Mouse (Mus musculus) kidney, embryonic 14.5 days (tissue): ENCODE data around the gene Col4a2. TPM values are rescaled to one million over a fixed set of nuclear protein-coding genes. Genes with fewer than 3 reads are reported as not detected.

Source experiments
- ATAC-seq: fragments of 200-750 bp; cut with Nextera tagmentation; 2 replicates; pipeline ENCODE4 v1.8.0; 2017; ENCODE audit warnings: moderate number of reproducible peaks, mild to moderate bottlenecking, moderate TSS enrichment, moderate library complexity; ENCODE audit not compliant: low FRiP score, low TSS enrichment
- H3K27ac ChIP-seq: fragments of 300-500 bp; sonication (generic); 2 replicates; pipeline ENCODE4 v1.5.1; 2014; ENCODE audit warnings: low read depth, mild to moderate bottlenecking, low read length, moderate library complexity, mixed read lengths
- H3K27me3 ChIP-seq: fragments of 300-500 bp; sonication (generic); 2 replicates; pipeline ENCODE4 v1.6.1; 2014; ENCODE audit warnings: mild to moderate bottlenecking, low read length; ENCODE audit not compliant: control insufficient read depth, insufficient read depth
- H3K36me3 ChIP-seq: fragments of 300-500 bp; sonication (generic); 2 replicates; pipeline ENCODE4 v1.6.1; 2014; ENCODE audit warnings: low read length, mixed read lengths; ENCODE audit not compliant: control insufficient read depth, insufficient read depth
- H3K4me1 ChIP-seq: fragments of 300-500 bp; sonication (generic); 2 replicates; pipeline ENCODE4 v1.6.1; 2014; ENCODE audit warnings: low read length, mixed read lengths; ENCODE audit not compliant: control insufficient read depth, insufficient read depth
- H3K4me2 ChIP-seq: fragments of 300-500 bp; sonication (generic); replicated peaks from 2 replicates; pipeline ENCODE4 v1.6.1; 2014; ENCODE audit warnings: low read depth, mild to moderate bottlenecking, low read length
- H3K4me3 ChIP-seq: fragments of 300-500 bp; sonication (generic); 2 replicates; pipeline ENCODE4 v1.5.1; 2014; ENCODE audit warnings: mild to moderate bottlenecking, low read length
- H3K9ac ChIP-seq: fragments of 300-500 bp; sonication (generic); 2 replicates; pipeline ENCODE4 v1.6.1; 2014; ENCODE audit warnings: low read depth, mild to moderate bottlenecking, low read length, moderate library complexity
- H3K9me3 ChIP-seq: fragments of 300-500 bp; sonication (generic); 2 replicates; pipeline ENCODE4 v1.6.1; 2016; ENCODE audit warnings: low read length; ENCODE audit not compliant: control insufficient read depth
- WGBS: fragments of 180-500 bp; shearing (Covaris S2); extraction: QIAGEN DNeasy Blood & Tissue Kit; methylation state at CpG from one replicate; pipeline ENCODE4 v1.1.7; 2014; 5-methylcytosine and 5-hydroxymethylcytosine counted together
- polyA plus RNA-seq: library from polyadenylated mRNA; unstranded; fragments of >200 nt; fragmentation: Nextera tagmentation; extraction: Ambion mirVana; gene quantifications from 2 replicates; pipeline ENCODE4 v1.2.1, GENCODE M21; 2014

The Col4a2 gene
- polyA plus RNA-seq, 1 experiment from 2014 or later = 82.2 TPM

GRCm38 (mm10) chr8:11274415-11274814 lies 38.2 kb upstream of the Col4a2 start:
- Histone ChIP-seq H3K4me2 (no peak overlapping the region), H3K27me3 (no peaks in the 10 kb centered on the region), H3K4me3 (no peak overlapping the region), H3K9me3 (no peaks in the 10 kb centered on the region), H3K27ac (no peak overlapping the region), H3K4me1 (peaks cover 23% of the 10 kb centered on the region), H3K9ac (no peak overlapping the region), H3K36me3 (no peaks in the 10 kb centered on the region; the same call in 1 of the 2 replicates)
- no peak for ATAC-seq
- 89% methylated on average over 7 of the region's 7 CpGs for WGBS

- Histone ChIP-seq H3K27ac (no peak overlapping the region), H3K9me3 (no peaks in the 10 kb centered on the region), H3K36me3 (no peaks in the 10 kb centered on the region; the same call in 1 of the 2 replicates), H3K4me2 (no peak overlapping the region), H3K27me3 (no peaks in the 10 kb centered on the region), H3K4me1 (peaks cover 33% of the 10 kb centered on the region), H3K4me3 (no peak overlapping the region), H3K9ac (no peak overlapping the region)
- WGBS = 68% methylated on average over 6 of the region's 6 CpGs
- no peak for ATAC-seq
Measured at GRCm38 (mm10) chr8:11276286-11276685, 36.3 kb upstream of the Col4a2 start.

GRCm38 (mm10) chr8:11277602-11278051 lies 35.0 kb upstream of the Col4a2 start:
- Histone ChIP-seq H3K4me2 (no peak overlapping the region), H3K27me3 (no peaks in the 10 kb centered on the region), H3K9me3 (no peaks in the 10 kb centered on the region), H3K27ac (0 out of 2 replicates have a peak overlapping the region, but pooled peaks have one; percentile 43), H3K4me3 (no peak overlapping the region), H3K9ac (no peak overlapping the region), H3K4me1 (peaks cover 43% of the 10 kb centered on the region), H3K36me3 (no peaks in the 10 kb centered on the region; the same call in 1 of the 2 replicates)
- ATAC-seq = no peak
- 84% methylated on average over 3 of the region's 3 CpGs for WGBS

GRCm38 (mm10) chr8:11278101-11278611 lies 34.4 kb upstream of the Col4a2 start:
- Histone ChIP-seq H3K4me3 (no peak overlapping the region), H3K9me3 (no peaks in the 10 kb centered on the region), H3K36me3 (no peaks in the 10 kb centered on the region; the same call in 1 of the 2 replicates), H3K9ac (no peak overlapping the region), H3K27me3 (no peaks in the 10 kb centered on the region), H3K4me1 (peaks cover 46% of the 10 kb centered on the region), H3K4me2 (no peak overlapping the region), H3K27ac (peak overlapping the region; percentile 43; the same call in 1 of the 2 replicates)
- ATAC-seq = no peak
- 64% methylated on average over 4 of the region's 4 CpGs for WGBS

- 0 out of 2 replicates have a peak overlapping the region, but pooled peaks have one; percentile 12 for H3K9ac ChIP-seq
- H3K36me3 ChIP-seq = no peaks in the 10 kb centered on the region; the same call in 1 of the 2 replicates
- H3K4me2 ChIP-seq = peak overlapping the region; percentile 12; the same call in 1 of the 2 replicates
- WGBS = 56% methylated on average over 20 of the region's 20 CpGs
- H3K27me3 ChIP-seq = no peaks in the 10 kb centered on the region
- no peaks in the 10 kb centered on the region for H3K9me3 ChIP-seq
- no peak overlapping the region for H3K4me3 ChIP-seq
- peaks cover 58% of the 10 kb centered on the region for H3K4me1 ChIP-seq
- ATAC-seq = peak; percentile 51; the same call in 1 of the 2 replicates
- peak overlapping the region; percentile 62; the same call in 1 of the 2 replicates for H3K27ac ChIP-seq
Measured at GRCm38 (mm10) chr8:11279296-11279826, 33.2 kb upstream of the Col4a2 start.

- H3K9me3 ChIP-seq = no peaks in the 10 kb centered on the region
- H3K27me3 ChIP-seq = no peaks in the 10 kb centered on the region
- no peak overlapping the region for H3K27ac ChIP-seq
- H3K36me3 ChIP-seq = no peaks in the 10 kb centered on the region; the same call in 1 of the 2 replicates
- H3K4me1 ChIP-seq = peaks cover 58% of the 10 kb centered on the region
- H3K9ac ChIP-seq = no peak overlapping the region
- H3K4me3 ChIP-seq = no peak overlapping the region
- no peak overlapping the region for H3K4me2 ChIP-seq
- no peak for ATAC-seq
- WGBS = 68% methylated on average over 10 of the region's 10 CpGs
Measured at GRCm38 (mm10) chr8:11280721-11281268, 31.8 kb upstream of the Col4a2 start.

DNA sequence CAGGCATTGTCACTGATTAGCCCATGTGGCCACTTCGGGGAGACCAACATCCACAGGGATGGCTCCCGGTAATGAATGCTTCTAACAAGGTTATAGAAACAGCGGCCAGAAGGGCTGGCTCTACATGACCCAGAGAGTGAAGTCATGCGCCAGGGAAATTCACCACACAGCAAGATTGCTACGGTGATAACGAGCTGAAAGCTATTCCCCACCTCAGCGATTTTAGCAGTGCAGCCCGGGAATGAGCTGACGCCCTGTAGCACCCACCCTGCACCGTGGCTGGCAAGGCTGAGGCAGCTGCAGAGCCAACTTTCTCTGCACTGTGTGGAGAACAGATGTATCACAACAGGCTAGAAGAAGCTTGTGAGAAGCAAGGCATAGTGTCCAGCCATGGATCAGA lies 30.5 kb upstream of the Col4a2 start:
- ATAC-seq = peak; percentile 51; the same call in 1 of the 2 replicates
- WGBS = 51% methylated on average over 10 of the region's 10 CpGs
- Histone ChIP-seq H3K4me1 (peaks cover 58% of the 10 kb centered on the region), H3K9ac (no peak overlapping the region), H3K4me2 (no peak overlapping the region), H3K27me3 (no peaks in the 10 kb centered on the region), H3K9me3 (no peaks in the 10 kb centered on the region), H3K36me3 (no peaks in the 10 kb centered on the region), H3K4me3 (no peak overlapping the region), H3K27ac (peak overlapping the region; percentile 57; the same call in 1 of the 2 replicates)

DNA sequence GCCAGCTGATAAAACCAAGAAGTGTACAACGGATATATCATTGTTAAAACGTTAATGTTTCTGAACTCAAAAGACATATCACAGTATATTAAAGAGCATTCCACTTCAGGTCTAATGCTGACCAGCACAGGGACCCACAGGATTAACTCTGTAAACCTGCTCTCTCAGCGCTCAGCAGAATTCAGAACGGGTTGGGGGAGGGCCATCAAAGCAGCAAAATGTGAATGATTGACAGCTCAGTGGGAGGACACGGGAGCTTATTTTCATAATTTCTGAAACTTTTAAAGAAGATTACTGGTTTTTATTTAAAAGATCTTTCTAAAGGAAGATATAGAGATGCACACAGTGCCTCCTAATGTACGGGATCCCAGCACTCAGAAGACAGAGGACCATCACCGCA lies 29.9 kb upstream of the Col4a2 start:
- H3K4me1 ChIP-seq = peaks cover 57% of the 10 kb centered on the region
- no peaks in the 10 kb centered on the region for H3K9me3 ChIP-seq
- H3K4me3 ChIP-seq = no peak overlapping the region
- H3K27me3 ChIP-seq = no peaks in the 10 kb centered on the region
- H3K27ac ChIP-seq = peak overlapping the region; percentile 57; the same call in 1 of the 2 replicates
- no peak overlapping the region; the same call in 1 of the 2 replicates for H3K4me2 ChIP-seq
- WGBS = 68% methylated on average over 7 of the region's 7 CpGs
- no peaks in the 10 kb centered on the region for H3K36me3 ChIP-seq
- H3K9ac ChIP-seq = no peak overlapping the region
- ATAC-seq = no peak

GRCm38 (mm10) chr8:11283217-11283616 lies 29.4 kb upstream of the Col4a2 start:
- peak; percentile 30; the same call in 1 of the 2 replicates for ATAC-seq
- Histone ChIP-seq H3K9me3 (no peaks in the 10 kb centered on the region), H3K9ac (no peak overlapping the region), H3K4me1 (peaks cover 52% of the 10 kb centered on the region), H3K4me2 (no peak overlapping the region), H3K27ac (peak overlapping the region; percentile 30), H3K27me3 (no peaks in the 10 kb centered on the region), H3K36me3 (no peaks in the 10 kb centered on the region), H3K4me3 (no peak overlapping the region)
- WGBS = 55% methylated on average over 10 of the region's 10 CpGs
